Mouse (Mus musculus) hindbrain, embryonic 11.5 days (tissue): ENCODE measurements around the gene Col4a1. TPM values are rescaled to one million over a fixed set of nuclear protein-coding genes. Genes with fewer than 3 reads are reported as not detected.

Experiments
- ATAC-seq: fragments of 200-750 bp; cut with Nextera tagmentation; 2 replicates; pipeline ENCODE4 v1.8.0; 2017; ENCODE audit warnings: mild to moderate bottlenecking, moderate TSS enrichment, moderate library complexity; ENCODE audit not compliant: low FRiP score
- DNase-seq: peaks from one replicate; pipeline ENCODE4 v3.0.0-alpha.2; 2015; ENCODE audit warnings: low spot score
- H3K27ac ChIP-seq: fragments of 300-500 bp; sonication (generic); 2 replicates; pipeline ENCODE4 v1.5.1; 2014; ENCODE audit warnings: mild to moderate bottlenecking, low read depth, low read length
- H3K27me3 ChIP-seq: fragments of 300-500 bp; sonication (generic); 2 replicates; pipeline ENCODE4 v1.6.1; 2014; ENCODE audit warnings: mild to moderate bottlenecking, low read length, moderate library complexity, mixed read lengths; ENCODE audit not compliant: control insufficient read depth, insufficient read depth
- H3K36me3 ChIP-seq: fragments of 300-500 bp; sonication (generic); 2 replicates; pipeline ENCODE4 v1.6.1; 2014; ENCODE audit warnings: mild to moderate bottlenecking, low read length, moderate library complexity, mixed read lengths; ENCODE audit not compliant: control insufficient read depth, insufficient read depth
- H3K4me1 ChIP-seq: fragments of 300-500 bp; sonication (generic); replicated peaks from 2 replicates; pipeline ENCODE4 v1.6.1; 2014; ENCODE audit warnings: low read length, mixed read lengths; ENCODE audit not compliant: control insufficient read depth, insufficient read depth
- H3K4me2 ChIP-seq: fragments of 300-500 bp; sonication (generic); replicated peaks from 2 replicates; pipeline ENCODE4 v1.6.1; 2014; ENCODE audit warnings: mild to moderate bottlenecking, low read depth, low read length
- H3K4me3 ChIP-seq: fragments of 300-500 bp; sonication (generic); 2 replicates; pipeline ENCODE4 v1.5.1; 2014; ENCODE audit warnings: low read depth, low read length
- H3K9ac ChIP-seq: fragments of 300-500 bp; sonication (generic); 2 replicates; pipeline ENCODE4 v1.6.1; 2014; ENCODE audit warnings: low read depth, low read length
- H3K9me3 ChIP-seq: fragments of 300-500 bp; sonication (generic); 2 replicates; pipeline ENCODE4 v1.6.1; 2016; ENCODE audit warnings: low read length; ENCODE audit not compliant: control insufficient read depth
- WGBS: fragments of 180-500 bp; shearing (Covaris S2); extraction: QIAGEN DNeasy Blood & Tissue Kit; methylation state at CpG from one replicate; pipeline ENCODE4 v1.1.7; 2014; 5-methylcytosine and 5-hydroxymethylcytosine counted together
- polyA plus RNA-seq: library from polyadenylated mRNA; unstranded; fragments of >200 nt; fragmentation: Nextera tagmentation; extraction: Ambion mirVana; gene quantifications from 2 replicates; pipeline ENCODE4 v1.2.1, GENCODE M21; 2014

The Col4a1 gene
- polyA plus RNA-seq, 1 experiment from 2014 or later = 91.8 TPM

DNA sequence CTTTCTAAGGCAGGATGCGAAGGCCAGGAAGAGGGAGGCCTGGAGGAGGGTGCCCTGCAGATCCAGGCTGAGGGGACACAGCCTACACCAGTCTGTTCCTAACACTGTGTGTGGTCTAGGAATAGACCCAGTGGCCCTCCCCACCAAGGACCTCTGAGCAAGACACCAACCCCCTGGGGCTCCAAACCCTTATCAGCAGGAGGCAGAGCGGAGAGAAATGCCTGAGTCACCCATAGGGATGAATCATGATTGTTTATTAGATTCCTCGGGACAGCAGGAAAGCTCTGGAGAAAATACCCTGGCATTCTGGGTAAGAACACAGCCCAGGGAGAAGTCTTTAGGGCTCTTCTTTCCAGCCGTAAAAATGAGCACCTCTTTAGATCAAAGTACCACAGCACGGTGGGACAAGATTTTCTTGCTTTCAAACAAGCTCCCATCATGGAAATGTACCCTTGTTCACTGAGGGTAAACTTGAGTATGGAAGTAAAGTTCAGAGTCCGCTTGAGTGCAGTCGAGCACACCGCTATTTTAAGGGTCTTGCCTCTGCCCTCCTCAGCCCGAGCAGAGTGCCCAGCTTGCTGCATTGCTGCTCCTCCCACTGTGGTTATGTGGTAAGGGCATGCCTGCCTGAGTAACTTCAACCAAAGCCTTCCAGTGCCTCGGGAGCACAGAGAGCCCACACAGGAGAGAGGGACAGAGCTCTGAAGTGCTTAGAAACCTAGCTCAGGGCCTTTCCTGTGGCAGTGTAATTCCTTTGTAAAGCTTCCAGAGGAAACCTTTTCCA lies 52.6 kb downstream of the Col4a1 start:
- Histone ChIP-seq H3K27me3 (no peaks in the 10 kb centered on the region), H3K9ac (no peak overlapping the region), H3K27ac (no peak overlapping the region), H3K4me2 (no peak overlapping the region), H3K4me3 (no peak overlapping the region), H3K9me3 (no peaks in the 10 kb centered on the region), H3K36me3 (no peaks in the 10 kb centered on the region), H3K4me1 (no peaks in the 10 kb centered on the region)
- ATAC-seq (no peak), DNase-seq (no peak)
- whole genome bisulfite sequencing = 49% methylated on average over 10 of the region's 10 CpGs

DNA sequence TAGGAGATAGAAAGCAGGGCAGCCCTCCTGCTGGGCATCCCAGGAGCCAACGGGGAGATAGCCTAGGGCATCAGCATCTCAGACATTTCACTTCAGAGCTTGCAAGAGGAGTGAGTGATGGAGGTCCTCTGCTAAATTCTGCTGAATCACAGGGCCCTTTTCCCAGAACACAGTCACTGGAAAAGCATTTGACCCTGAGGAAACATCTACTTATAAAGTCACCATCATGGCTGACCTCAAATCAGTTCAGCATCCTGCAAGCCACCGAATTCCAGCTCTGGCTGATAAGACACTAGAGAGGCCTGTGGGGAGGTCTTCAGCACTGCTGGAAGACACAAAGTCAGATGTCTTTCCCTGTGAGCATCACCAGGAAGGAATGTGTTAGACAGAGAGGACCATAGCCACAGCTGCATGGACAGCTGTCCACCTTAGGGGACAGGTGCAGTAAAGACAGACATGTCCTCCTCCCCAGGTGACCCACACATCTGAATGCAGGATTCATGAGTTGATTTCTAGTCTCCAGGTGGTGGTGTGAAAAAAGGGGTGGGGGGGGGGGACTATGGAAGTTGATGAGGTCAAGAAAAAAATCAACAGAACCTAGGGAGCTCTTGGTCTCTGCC lies 54.0 kb downstream of the Col4a1 start:
- 61% methylated on average over 2 of the region's 2 CpGs for WGBS
- H3K27me3 ChIP-seq = no peaks in the 10 kb centered on the region
- no peak overlapping the region for H3K27ac ChIP-seq
- no peak overlapping the region for H3K9ac ChIP-seq
- no peak overlapping the region for H3K4me2 ChIP-seq
- no peak for ATAC-seq
- no peak for DNase-seq
- no peaks in the 10 kb centered on the region for H3K9me3 ChIP-seq
- no peaks in the 10 kb centered on the region for H3K4me1 ChIP-seq
- H3K4me3 ChIP-seq = no peak overlapping the region
- no peaks in the 10 kb centered on the region for H3K36me3 ChIP-seq

DNA sequence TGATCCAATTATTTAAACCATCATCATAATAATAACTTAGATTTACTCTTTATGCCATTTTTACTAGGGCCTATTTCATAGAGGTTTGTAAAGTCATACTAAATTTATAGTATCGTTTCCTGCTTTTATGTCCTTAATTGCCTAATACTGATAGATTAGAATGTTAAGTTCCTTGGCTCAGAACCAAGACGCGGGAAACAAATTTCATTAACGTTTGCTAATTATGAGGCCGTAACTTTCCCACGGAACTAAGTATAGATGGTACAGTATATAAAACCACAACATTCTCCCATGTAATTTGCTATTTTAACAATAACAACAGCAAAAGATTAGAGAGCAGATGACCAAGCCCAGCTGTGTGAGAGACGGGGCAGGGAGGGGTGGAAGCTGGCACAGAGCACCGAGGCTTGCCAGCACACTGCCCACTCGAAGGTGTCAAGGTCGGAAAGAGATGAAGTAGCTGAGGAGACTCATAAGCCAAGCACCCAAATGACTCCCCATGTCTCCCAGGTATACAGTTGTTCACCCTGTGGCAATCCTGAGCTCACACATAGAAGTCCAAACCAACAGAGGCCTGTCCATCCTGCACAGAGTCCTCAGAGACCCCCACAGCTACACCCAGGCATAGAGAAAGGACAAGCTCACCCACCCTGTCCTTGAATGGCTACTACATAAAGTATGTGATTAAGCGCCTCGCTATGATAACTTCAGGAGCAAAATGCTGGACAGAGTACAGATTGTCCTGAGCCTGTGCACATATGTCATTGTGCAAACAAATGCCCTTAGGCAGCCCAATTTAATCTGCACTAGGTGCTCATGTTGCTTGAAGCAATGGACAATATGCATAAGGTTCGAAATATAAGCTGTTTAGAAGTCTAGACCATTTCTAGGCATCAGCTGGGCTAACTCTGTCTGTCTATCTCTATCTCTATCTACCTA lies 55.3 kb downstream of the Col4a1 start:
- H3K9ac ChIP-seq = no peak overlapping the region
- 92% methylated on average over 13 of the region's 13 CpGs for WGBS

DNA sequence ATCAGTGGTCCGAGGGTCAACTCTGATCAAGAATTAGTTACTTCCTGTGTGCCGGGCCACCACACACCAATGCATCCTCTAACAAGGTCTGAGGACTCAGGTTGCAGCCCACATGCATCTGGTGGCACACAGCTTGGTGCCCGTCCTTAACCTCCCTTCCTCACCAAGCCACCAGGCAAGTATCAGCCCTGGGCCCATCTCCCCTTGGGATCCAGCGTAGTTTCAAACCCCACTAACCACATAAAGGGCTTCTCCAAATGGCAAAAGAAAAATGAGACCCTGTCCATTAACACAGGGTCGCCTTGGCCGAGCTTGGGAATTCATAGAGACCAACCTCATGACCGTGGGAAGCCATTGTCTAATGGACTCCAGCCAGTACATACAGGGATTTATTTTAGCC lies 56.2 kb downstream of the Col4a1 start:
- Histone ChIP-seq H3K4me3 (no peak overlapping the region), H3K27ac (no peak overlapping the region), H3K4me1 (no peaks in the 10 kb centered on the region), H3K36me3 (no peaks in the 10 kb centered on the region), H3K27me3 (no peaks in the 10 kb centered on the region), H3K9ac (no peak overlapping the region), H3K4me2 (no peak overlapping the region), H3K9me3 (no peaks in the 10 kb centered on the region)
- WGBS = 75% methylated on average over 7 of the region's 7 CpGs
- no peak for DNase-seq
- no peak for ATAC-seq

More for the DNA sequence above, 55.3 kb downstream of the Col4a1 start:
- ATAC-seq (no peak), DNase-seq (no peak)
- Histone ChIP-seq H3K9me3 (no peaks in the 10 kb centered on the region), H3K27ac (no peak overlapping the region), H3K4me2 (no peak overlapping the region), H3K4me1 (no peaks in the 10 kb centered on the region), H3K27me3 (no peaks in the 10 kb centered on the region), H3K4me3 (no peak overlapping the region), H3K36me3 (no peaks in the 10 kb centered on the region)

DNA sequence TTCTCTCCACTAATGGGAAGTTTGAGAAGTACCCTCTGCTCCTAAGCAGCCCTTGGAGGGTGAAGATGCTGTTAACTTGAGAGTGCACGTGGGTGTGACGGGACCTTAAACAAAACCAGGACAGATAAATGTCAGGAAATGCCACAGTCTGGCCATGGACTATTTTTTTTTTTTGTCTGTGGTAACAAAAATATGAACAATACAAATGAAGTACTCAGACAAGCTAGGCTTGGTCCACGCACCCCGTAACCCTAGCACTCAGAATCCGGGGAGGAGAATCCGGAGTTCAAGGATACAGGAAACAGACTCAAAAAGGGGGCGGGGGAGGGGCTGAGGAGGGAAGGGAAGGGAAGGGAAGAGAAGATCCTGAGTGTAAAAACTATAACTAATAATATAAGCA lies 56.9 kb downstream of the Col4a1 start:
- Histone ChIP-seq H3K27ac (no peak overlapping the region), H3K36me3 (no peaks in the 10 kb centered on the region), H3K27me3 (no peaks in the 10 kb centered on the region), H3K9ac (no peak overlapping the region), H3K4me2 (no peak overlapping the region), H3K4me3 (no peak overlapping the region), H3K4me1 (no peaks in the 10 kb centered on the region), H3K9me3 (no peaks in the 10 kb centered on the region)
- no peak for DNase-seq
- 79% methylated on average over 7 of the region's 7 CpGs for WGBS
- ATAC-seq = no peak

DNA sequence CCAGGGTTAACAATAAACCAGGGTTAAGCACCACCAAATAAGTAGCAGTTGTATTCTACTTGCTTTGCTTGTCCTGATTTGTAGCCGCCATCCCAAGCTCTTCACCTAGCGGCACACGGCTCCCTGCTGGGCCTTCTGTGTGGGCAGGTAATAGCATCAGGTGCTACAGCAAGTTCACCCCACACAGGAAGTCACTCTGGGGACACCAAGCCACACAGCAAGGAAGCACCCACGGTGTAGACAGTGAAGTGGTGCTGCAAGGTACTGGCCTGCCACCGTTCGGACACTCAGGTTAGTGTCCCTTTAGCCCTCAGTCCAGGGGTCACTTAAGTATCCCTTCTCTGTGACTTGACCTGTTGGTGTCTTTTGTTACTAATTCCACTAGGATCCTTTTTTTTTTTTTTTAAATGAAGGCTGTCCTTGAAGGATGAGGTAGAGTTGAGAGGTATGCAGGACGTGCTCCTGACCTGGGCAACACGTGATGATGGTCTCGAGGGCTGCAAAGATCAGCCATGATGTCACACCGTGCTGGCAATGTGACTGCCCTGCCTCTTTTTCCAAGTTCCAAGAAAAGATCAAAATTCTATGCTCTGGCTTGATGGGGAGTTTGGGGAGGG lies 57.6 kb downstream of the Col4a1 start:
- 82% methylated on average over 10 of the region's 10 CpGs for WGBS
- ATAC-seq = no peak

DNA sequence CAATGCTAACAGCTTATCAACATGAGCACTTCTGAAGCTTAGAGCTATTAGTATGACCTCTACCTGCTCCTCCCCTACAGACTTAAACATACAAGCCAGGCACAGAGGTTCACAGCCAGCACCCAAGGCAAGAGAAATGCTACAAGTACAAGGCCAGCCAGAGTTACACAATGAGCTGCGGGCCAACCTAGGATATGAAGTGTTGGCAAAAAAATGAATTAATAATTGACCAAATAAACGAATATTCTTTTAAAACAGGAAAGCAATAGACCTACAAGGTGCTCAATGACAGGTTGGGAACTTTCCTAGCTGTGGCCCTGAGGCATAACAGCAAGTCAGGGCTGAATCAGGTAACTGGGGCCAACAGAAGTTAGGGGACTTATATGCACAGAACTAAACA lies 58.1 kb downstream of the Col4a1 start:
- ATAC-seq (no peak), DNase-seq (no peak)
- H3K4me1 ChIP-seq = no peaks in the 10 kb centered on the region
- H3K27ac ChIP-seq = no peak overlapping the region
- no peaks in the 10 kb centered on the region for H3K36me3 ChIP-seq
- H3K4me3 ChIP-seq = no peak overlapping the region
- no peaks in the 10 kb centered on the region for H3K27me3 ChIP-seq
- 68% methylated on average over 2 of the region's 2 CpGs for WGBS
- H3K9ac ChIP-seq = no peak overlapping the region
- H3K4me2 ChIP-seq = no peak overlapping the region
- H3K9me3 ChIP-seq = no peaks in the 10 kb centered on the region

More for the DNA sequence above, 57.6 kb downstream of the Col4a1 start:
- H3K27me3 ChIP-seq = no peaks in the 10 kb centered on the region
- H3K36me3 ChIP-seq = no peaks in the 10 kb centered on the region
- no peaks in the 10 kb centered on the region for H3K9me3 ChIP-seq
- no peak overlapping the region for H3K27ac ChIP-seq
- H3K4me3 ChIP-seq = no peak overlapping the region
- no peak overlapping the region for H3K4me2 ChIP-seq
- DNase-seq = no peak
- H3K4me1 ChIP-seq = no peaks in the 10 kb centered on the region
- no peak overlapping the region for H3K9ac ChIP-seq

DNA sequence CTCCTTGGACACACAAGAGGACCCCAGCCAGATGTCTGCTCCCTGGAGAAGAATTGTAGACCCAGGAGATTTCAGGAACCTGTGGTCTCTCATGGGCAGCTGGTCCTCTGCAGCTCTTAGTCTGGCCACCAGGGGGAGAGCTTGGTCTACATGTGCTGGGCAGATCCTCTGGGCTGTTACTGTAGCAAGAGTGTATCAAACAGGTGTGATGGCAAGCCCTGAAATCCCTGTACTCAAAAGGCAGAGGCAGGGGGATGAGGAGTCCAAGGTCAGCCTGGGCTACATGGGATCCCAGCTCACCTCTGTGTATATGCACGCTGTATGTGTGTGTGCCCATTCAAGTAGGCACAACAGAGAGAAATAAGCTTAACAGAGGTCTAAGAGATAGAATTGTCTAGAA lies 59.1 kb downstream of the Col4a1 start:
- H3K4me1 ChIP-seq = no peaks in the 10 kb centered on the region
- H3K27ac ChIP-seq = no peak overlapping the region
- ATAC-seq = no peak
- H3K4me3 ChIP-seq = no peak overlapping the region
- H3K4me2 ChIP-seq = no peak overlapping the region
- no peaks in the 10 kb centered on the region for H3K36me3 ChIP-seq
- 55% methylated on average over 1 of the region's 1 CpGs for WGBS
- H3K9me3 ChIP-seq = no peaks in the 10 kb centered on the region
- DNase-seq = peak; percentile 85
- H3K9ac ChIP-seq = no peak overlapping the region
- H3K27me3 ChIP-seq = no peaks in the 10 kb centered on the region
